Mouse (Mus musculus) cerebellum, adult 2 months (tissue): ENCODE measurements around the gene 1700016C15Rik. TPM values are rescaled to one million over a fixed set of nuclear protein-coding genes. Genes with fewer than 3 reads are reported as not detected.

Experiments used
- DNase-seq, 2 experiments: peaks; one replicate each; pipeline ENCODE4 v3.0.0; 2021
- H3K27ac ChIP-seq: fragments of 200-500 bp; 2 replicates; pipeline ENCODE4 v1.5.1; 2012; ENCODE audit warnings: low read length, control low read depth, inconsistent platforms; ENCODE audit not compliant: insufficient read depth
- H3K27me3 ChIP-seq: fragments of 200-500 bp; 2 replicates; pipeline ENCODE4 v1.6.1; 2012; ENCODE audit warnings: inconsistent platforms, mild to moderate bottlenecking, low read length, moderate library complexity; ENCODE audit not compliant: control insufficient read depth, insufficient read depth
- H3K4me1 ChIP-seq: fragments of 200-500 bp; 2 replicates; pipeline ENCODE4 v1.6.1; 2011; ENCODE audit warnings: low read length; ENCODE audit not compliant: control insufficient read depth, insufficient read depth
- H3K4me3 ChIP-seq: fragments of 200-500 bp; replicated peaks from 2 replicates; pipeline ENCODE3; 2011; ENCODE audit warnings: mild to moderate bottlenecking, low read depth, low read length, control low read depth; ENCODE audit not compliant: insufficient read depth
- CTCF ChIP-seq: fragments of 200-500 bp; IDR thresholded peaks from 2 replicates; pipeline ENCODE4 v1.5.1; 2011; ENCODE audit warnings: low read depth, mild to moderate bottlenecking, control low read depth, low read length, moderate library complexity, borderline replicate concordance; ENCODE audit not compliant: insufficient read depth
- POLR2A ChIP-seq: fragments of 200-500 bp; IDR thresholded peaks from 2 replicates; pipeline ENCODE4 v1.6.1; 2011; ENCODE audit warnings: low read length, control low read depth, borderline replicate concordance; ENCODE audit not compliant: insufficient read depth
- WGBS: fragments of 180-500 bp; shearing (Covaris S2); methylation state at CpG from one replicate; pipeline ENCODE4 v1.1.7; 2018; 5-methylcytosine and 5-hydroxymethylcytosine counted together
- polyA plus RNA-seq: library from polyadenylated mRNA; depleted of rRNA; stranded (reverse); fragments of >200 nt; gene quantifications from 2 replicates; pipeline ENCODE4 v1.2.3, GENCODE M21; 2012

1700016C15Rik gene
- polyA plus RNA-seq, 1 experiment = not detected

- DNase-seq = no peak
- Histone ChIP-seq H3K4me1 (no peaks in the 10 kb centered on the region), H3K27me3 (no peaks in the 10 kb centered on the region; the same call in 1 of the 2 replicates), H3K4me3 (no peak overlapping the region), H3K27ac (no peak overlapping the region)
- TF ChIP-seq CTCF (no peak), POLR2A (no peak)
- WGBS = 60% methylated on average over 3 of the region's 3 CpGs
These were observed 10.6 kb upstream of the 1700016C15Rik start for GRCm38 (mm10) chr1:177719029-177719427.

DNA sequence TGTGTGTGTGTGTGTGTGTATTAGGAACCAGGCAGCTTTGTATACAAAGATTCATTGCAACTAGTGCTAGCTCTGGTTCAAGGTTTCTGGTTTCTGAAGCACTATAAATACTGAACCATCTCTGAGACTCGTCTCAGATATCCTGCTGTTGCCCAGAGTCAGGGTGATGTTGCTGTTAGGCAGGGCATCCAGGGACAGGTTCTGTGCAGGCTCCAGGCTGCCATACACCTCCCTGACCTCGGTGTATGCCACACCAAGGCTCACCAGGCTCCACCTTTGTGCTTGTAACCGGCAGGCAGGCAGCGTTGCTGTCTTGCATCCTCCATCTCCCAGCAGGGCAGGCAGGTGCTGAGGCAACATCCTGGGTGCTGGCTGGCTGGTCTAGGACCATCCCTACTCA lies 5.8 kb upstream of the 1700016C15Rik start:
- H3K27me3 ChIP-seq = no peaks in the 10 kb centered on the region
- TF ChIP-seq CTCF (no peak), POLR2A (no peak)
- WGBS = 69% methylated on average over 4 of the region's 4 CpGs
- H3K27ac ChIP-seq = no peak overlapping the region
- H3K4me3 ChIP-seq = no peak overlapping the region
- DNase-seq = no peak
- H3K4me1 ChIP-seq = no peaks in the 10 kb centered on the region; the same call in 1 of the 2 replicates

- Histone ChIP-seq H3K4me1 (no peaks in the 10 kb centered on the region; the same call in 1 of the 2 replicates), H3K27me3 (no peaks in the 10 kb centered on the region), H3K4me3 (no peak overlapping the region), H3K27ac (no peak overlapping the region)
- WGBS = 74% methylated on average over 5 of the region's 5 CpGs
- no peak for DNase-seq
- no peak for TF ChIP-seq POLR2A
- no peak for TF ChIP-seq CTCF
These were observed 2.7 kb upstream of the 1700016C15Rik start for GRCm38 (mm10) chr1:177726870-177727269.

- H3K27me3 ChIP-seq = no peaks in the 10 kb centered on the region
- no peak overlapping the region for H3K4me3 ChIP-seq
- WGBS = 91% methylated on average over 3 of the region's 3 CpGs
- no peak overlapping the region for H3K27ac ChIP-seq
- no peak for DNase-seq
- TF ChIP-seq POLR2A = no peak
- no peak for TF ChIP-seq CTCF
- no peaks in the 10 kb centered on the region; the same call in 1 of the 2 replicates for H3K4me1 ChIP-seq
These were observed 1.6 kb upstream of the 1700016C15Rik start for GRCm38 (mm10) chr1:177727883-177728525.

DNA sequence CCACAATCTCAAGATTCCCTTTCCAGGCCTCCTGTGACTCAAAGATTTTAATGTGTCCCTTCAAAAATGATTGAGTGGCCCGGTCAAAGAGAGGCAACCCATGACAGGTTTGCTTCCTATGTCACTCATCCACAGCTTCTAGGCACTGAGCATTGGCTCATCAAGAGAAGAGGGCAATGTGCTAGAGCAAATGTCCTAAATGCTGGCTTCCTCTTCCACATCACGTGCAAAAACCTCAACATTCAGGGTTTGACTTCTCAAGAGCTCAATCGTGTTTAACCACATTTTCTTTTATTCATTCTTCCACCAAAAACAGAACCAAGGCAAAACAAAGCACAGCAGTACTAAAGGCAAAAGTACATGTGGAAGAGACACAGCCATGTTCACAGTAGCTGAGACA lies 2.4 kb downstream of the 1700016C15Rik start:
- WGBS = 89% methylated on average over 3 of the region's 3 CpGs
- no peak overlapping the region for H3K4me3 ChIP-seq
- no peaks in the 10 kb centered on the region for H3K4me1 ChIP-seq
- TF ChIP-seq POLR2A = no peak
- no peak for TF ChIP-seq CTCF
- no peak for DNase-seq
- H3K27ac ChIP-seq = no peak overlapping the region
- H3K27me3 ChIP-seq = no peaks in the 10 kb centered on the region

DNA sequence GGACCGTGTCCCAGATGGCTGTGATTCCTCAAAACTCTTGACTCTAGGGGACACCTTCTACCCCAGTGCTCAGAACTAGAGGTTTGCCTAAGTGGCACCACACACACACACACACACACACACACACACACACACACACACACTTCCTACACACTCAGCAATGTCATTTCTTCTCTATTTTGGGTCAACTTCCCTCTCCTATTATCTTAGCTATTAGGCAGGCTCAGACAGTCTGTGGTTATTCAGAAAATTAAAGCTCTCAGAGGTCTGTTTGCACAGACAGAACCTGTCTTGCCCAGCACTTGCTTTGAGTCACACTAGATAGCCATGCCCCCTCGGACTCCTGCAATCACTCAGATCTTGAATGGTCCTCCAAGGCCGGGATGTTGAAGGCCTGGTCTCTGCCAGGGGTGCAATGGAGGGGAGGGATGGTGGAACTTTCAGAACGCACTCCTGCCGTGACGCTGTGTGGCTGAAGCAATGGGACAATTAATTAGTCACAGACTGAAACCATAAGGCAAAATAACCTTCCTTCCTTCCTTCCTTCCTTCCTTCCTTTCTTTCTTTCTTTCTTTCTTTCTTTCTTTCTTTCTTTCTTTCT lies 8.0 kb downstream of the 1700016C15Rik start:
- H3K27me3 ChIP-seq = no peaks in the 10 kb centered on the region
- H3K4me1 ChIP-seq = no peaks in the 10 kb centered on the region
- 47% methylated on average over 6 of the region's 6 CpGs for WGBS
- no peak overlapping the region for H3K4me3 ChIP-seq
- no peak overlapping the region for H3K27ac ChIP-seq
- no peak for DNase-seq
- no peak for TF ChIP-seq CTCF
- no peak for TF ChIP-seq POLR2A

- no peaks in the 10 kb centered on the region for H3K4me1 ChIP-seq
- 67% methylated on average over 1 of the region's 1 CpGs for WGBS
- DNase-seq = no peak
- no peak for TF ChIP-seq CTCF
- TF ChIP-seq POLR2A = no peak
- no peaks in the 10 kb centered on the region for H3K27me3 ChIP-seq
- no peak overlapping the region for H3K27ac ChIP-seq
- no peak overlapping the region for H3K4me3 ChIP-seq
These were observed 11.1 kb downstream of the 1700016C15Rik start for GRCm38 (mm10) chr1:177740707-177741106.

GRCm38 (mm10) chr1:177742119-177742518 lies 12.5 kb downstream of the 1700016C15Rik start:
- WGBS = 76% methylated on average over 1 of the region's 1 CpGs
- Histone ChIP-seq H3K27ac (no peak overlapping the region), H3K4me3 (no peak overlapping the region), H3K27me3 (no peaks in the 10 kb centered on the region), H3K4me1 (no peaks in the 10 kb centered on the region)
- TF ChIP-seq POLR2A (no peak), CTCF (no peak)
- no peak for DNase-seq
